Mouse (Mus musculus) embryonic facial prominence, embryonic 10.5 days (tissue): ENCODE data around the gene Rassf6. TPM values are rescaled to one million over a fixed set of nuclear protein-coding genes. Genes with fewer than 3 reads are reported as not detected.
A peak's percentile ranks its signal among the peaks of the same experiment; 100 is the strongest.

Source experiments
- DNase-seq: peaks from one replicate; pipeline ENCODE4 v3.0.0-alpha.2; 2017; ENCODE audit warnings: low spot score
- H3K27ac ChIP-seq: fragments of 300-500 bp; sonication (generic); replicated peaks from 2 replicates; pipeline ENCODE4 v1.5.1; 2016; ENCODE audit warnings: mild to moderate bottlenecking
- H3K27me3 ChIP-seq: fragments of 300-500 bp; sonication (generic); replicated peaks from 2 replicates; pipeline ENCODE4 v1.6.1; 2016; ENCODE audit warnings: low read depth, mild to moderate bottlenecking; ENCODE audit not compliant: poor library complexity, severe bottlenecking
- H3K36me3 ChIP-seq: fragments of 300-500 bp; sonication (generic); replicated peaks from 2 replicates; pipeline ENCODE4 v1.6.1; 2016; ENCODE audit warnings: mild to moderate bottlenecking, moderate library complexity
- H3K4me1 ChIP-seq: fragments of 300-500 bp; sonication (generic); 2 replicates; pipeline ENCODE4 v1.6.1; 2016
- H3K4me3 ChIP-seq: fragments of 300-500 bp; sonication (generic); 2 replicates; pipeline ENCODE4 v1.5.1; 2016; ENCODE audit warnings: mild to moderate bottlenecking, moderate library complexity
- H3K9me3 ChIP-seq: fragments of 300-500 bp; sonication (generic); 2 replicates; pipeline ENCODE4 v1.6.1; 2016; ENCODE audit warnings: mild to moderate bottlenecking
- WGBS: fragments of 180-500 bp; shearing (Covaris S2); methylation state at CpG from one replicate; pipeline ENCODE4 v1.1.7; 2016; 5-methylcytosine and 5-hydroxymethylcytosine counted together
- polyA plus RNA-seq: library from polyadenylated mRNA; unstranded; fragments of >200 nt; fragmentation: Nextera tagmentation; extraction: Ambion mirVana; gene quantifications from 2 replicates; pipeline ENCODE4 v1.2.1, GENCODE M21; 2016

The Rassf6 gene
- 0.30 and 0.40 TPM in 2 replicates for polyA plus RNA-seq

- Histone ChIP-seq H3K27ac (no peak within 1 kb of the TSS; the same call in 1 of the 2 replicates), H3K4me1 (peaks cover 8% of the 10 kb centered on the region), H3K27me3 (peaks cover 16% of the 10 kb centered on the region), H3K9me3 (no peaks in the 10 kb centered on the region), H3K36me3 (no peaks in the 10 kb centered on the region), H3K4me3 (peak within 1 kb of the TSS; percentile 65)
- peak; percentile 44 for DNase-seq
- 10% methylated on average over 26 of the region's 26 CpGs for WGBS
Measured at GRCm38 (mm10) chr5:90640286-90641217, at the start of gene Rassf6. TSS of gene Rassf6 (minus strand) at chr5:90640657.

- no peak overlapping the region for H3K27ac ChIP-seq
- H3K27me3 ChIP-seq, result no peaks in the 10 kb centered on the region
- 91% methylated on average over 8 of the region's 8 CpGs for WGBS
- no peak overlapping the region for H3K4me3 ChIP-seq
- DNase-seq, result no peak
- H3K4me1 ChIP-seq, result peaks cover 5% of the 10 kb centered on the region; the same call in 1 of the 2 replicates
- no peaks in the 10 kb centered on the region for H3K36me3 ChIP-seq
- no peaks in the 10 kb centered on the region for H3K9me3 ChIP-seq
Measured at GRCm38 (mm10) chr5:90689426-90690128, 49.1 kb upstream of the Rassf6 start.

GRCm38 (mm10) chr5:90687913-90688312 is 47.5 kb upstream of the Rassf6 start:
- H3K4me1 ChIP-seq, result peaks cover 5% of the 10 kb centered on the region; the same call in 1 of the 2 replicates
- DNase-seq, result no peak
- WGBS, result 92% methylated on average over 10 of the region's 10 CpGs
- no peaks in the 10 kb centered on the region for H3K27me3 ChIP-seq
- no peak overlapping the region for H3K27ac ChIP-seq
- H3K36me3 ChIP-seq, result no peaks in the 10 kb centered on the region
- H3K9me3 ChIP-seq, result 0 out of 2 replicates have a peak, but pooled peaks cover 2% of the 10 kb centered on the region
- H3K4me3 ChIP-seq, result no peak overlapping the region

GRCm38 (mm10) chr5:90684994-90685393 is 44.5 kb upstream of the Rassf6 start:
- Histone ChIP-seq H3K27me3 (no peaks in the 10 kb centered on the region), H3K4me3 (no peak overlapping the region), H3K36me3 (no peaks in the 10 kb centered on the region), H3K27ac (no peak overlapping the region), H3K9me3 (0 out of 2 replicates have a peak, but pooled peaks cover 2% of the 10 kb centered on the region), H3K4me1 (peaks cover 5% of the 10 kb centered on the region; the same call in 1 of the 2 replicates)
- 43% methylated on average over 4 of the region's 4 CpGs for WGBS
- DNase-seq, result no peak

- no peaks in the 10 kb centered on the region for H3K27me3 ChIP-seq
- H3K27ac ChIP-seq, result no peak overlapping the region
- WGBS, result 91% methylated on average over 4 of the region's 4 CpGs
- H3K4me1 ChIP-seq, result peaks cover 5% of the 10 kb centered on the region; the same call in 1 of the 2 replicates
- no peak overlapping the region for H3K4me3 ChIP-seq
- H3K36me3 ChIP-seq, result no peaks in the 10 kb centered on the region
- 0 out of 2 replicates have a peak, but pooled peaks cover 2% of the 10 kb centered on the region for H3K9me3 ChIP-seq
- no peak for DNase-seq
Measured at GRCm38 (mm10) chr5:90681842-90682241, 41.4 kb upstream of the Rassf6 start.

- 90% methylated on average over 2 of the region's 2 CpGs for WGBS
- H3K9me3 ChIP-seq, result no peaks in the 10 kb centered on the region
- H3K4me3 ChIP-seq, result no peak overlapping the region
- H3K4me1 ChIP-seq, result no peaks in the 10 kb centered on the region
- H3K36me3 ChIP-seq, result no peaks in the 10 kb centered on the region
- no peaks in the 10 kb centered on the region for H3K27me3 ChIP-seq
- H3K27ac ChIP-seq, result no peak overlapping the region
- DNase-seq, result no peak
Measured at GRCm38 (mm10) chr5:90677560-90677959, 37.1 kb upstream of the Rassf6 start.

GRCm38 (mm10) chr5:90661852-90662251 is 21.4 kb upstream of the Rassf6 start:
- 68% methylated on average over 8 of the region's 8 CpGs for WGBS
- 0 out of 2 replicates have a peak, but pooled peaks cover 3% of the 10 kb centered on the region for H3K4me1 ChIP-seq
- no peak for DNase-seq
- H3K27me3 ChIP-seq, result no peaks in the 10 kb centered on the region
- no peaks in the 10 kb centered on the region for H3K9me3 ChIP-seq
- no peaks in the 10 kb centered on the region for H3K36me3 ChIP-seq
- no peak overlapping the region for H3K27ac ChIP-seq
- H3K4me3 ChIP-seq, result no peak overlapping the region

- Histone ChIP-seq H3K27ac (no peak overlapping the region), H3K4me1 (peaks cover 6% of the 10 kb centered on the region; the same call in 1 of the 2 replicates), H3K4me3 (no peak overlapping the region), H3K36me3 (no peaks in the 10 kb centered on the region), H3K9me3 (no peaks in the 10 kb centered on the region), H3K27me3 (no peaks in the 10 kb centered on the region)
- DNase-seq, result peak; percentile 60
- 21% methylated on average over 9 of the region's 9 CpGs for WGBS
Measured at GRCm38 (mm10) chr5:90661436-90661835, 21.0 kb upstream of the Rassf6 start.

GRCm38 (mm10) chr5:90660411-90660810 is 20.0 kb upstream of the Rassf6 start:
- H3K27ac ChIP-seq, result no peak overlapping the region
- no peaks in the 10 kb centered on the region for H3K27me3 ChIP-seq
- H3K36me3 ChIP-seq, result no peaks in the 10 kb centered on the region
- H3K9me3 ChIP-seq, result no peaks in the 10 kb centered on the region
- 88% methylated on average over 5 of the region's 5 CpGs for WGBS
- DNase-seq, result no peak
- H3K4me3 ChIP-seq, result no peak overlapping the region
- H3K4me1 ChIP-seq, result peaks cover 16% of the 10 kb centered on the region

- peaks cover 17% of the 10 kb centered on the region for H3K4me1 ChIP-seq
- H3K9me3 ChIP-seq, result no peaks in the 10 kb centered on the region
- H3K27ac ChIP-seq, result no peak overlapping the region
- H3K27me3 ChIP-seq, result no peaks in the 10 kb centered on the region
- no peak for DNase-seq
- H3K4me3 ChIP-seq, result no peak overlapping the region
- H3K36me3 ChIP-seq, result no peaks in the 10 kb centered on the region
- WGBS, result 80% methylated on average over 6 of the region's 6 CpGs
Measured at GRCm38 (mm10) chr5:90656681-90657080, 16.2 kb upstream of the Rassf6 start.

GRCm38 (mm10) chr5:90655891-90656290 is 15.4 kb upstream of the Rassf6 start:
- DNase-seq, result no peak
- 62% methylated on average over 13 of the region's 13 CpGs for WGBS
- no peaks in the 10 kb centered on the region for H3K27me3 ChIP-seq
- H3K4me3 ChIP-seq, result no peak overlapping the region
- no peaks in the 10 kb centered on the region for H3K9me3 ChIP-seq
- H3K4me1 ChIP-seq, result peaks cover 16% of the 10 kb centered on the region
- no peak overlapping the region for H3K27ac ChIP-seq
- H3K36me3 ChIP-seq, result no peaks in the 10 kb centered on the region

- H3K4me1 ChIP-seq, result peaks cover 16% of the 10 kb centered on the region
- WGBS, result 79% methylated on average over 5 of the region's 5 CpGs
- DNase-seq, result no peak
Measured at GRCm38 (mm10) chr5:90654798-90655197, 14.3 kb upstream of the Rassf6 start.

More at GRCm38 (mm10) chr5:90654798-90655197, 14.3 kb upstream of the Rassf6 start:
- no peaks in the 10 kb centered on the region for H3K36me3 ChIP-seq
- no peaks in the 10 kb centered on the region for H3K27me3 ChIP-seq
- no peak overlapping the region for H3K27ac ChIP-seq
- H3K9me3 ChIP-seq, result no peaks in the 10 kb centered on the region
- H3K4me3 ChIP-seq, result no peak overlapping the region
